Mouse (Mus musculus): Measurements from ENCODE around the gene Gm10644. TPM values are rescaled to one million over a fixed set of nuclear protein-coding genes. Genes with fewer than 3 reads are reported as not detected.

Gene Gm10644
- total RNA-seq, 2 experiments from 2014 or later = 0.53 to 0.66 TPM

DNA sequence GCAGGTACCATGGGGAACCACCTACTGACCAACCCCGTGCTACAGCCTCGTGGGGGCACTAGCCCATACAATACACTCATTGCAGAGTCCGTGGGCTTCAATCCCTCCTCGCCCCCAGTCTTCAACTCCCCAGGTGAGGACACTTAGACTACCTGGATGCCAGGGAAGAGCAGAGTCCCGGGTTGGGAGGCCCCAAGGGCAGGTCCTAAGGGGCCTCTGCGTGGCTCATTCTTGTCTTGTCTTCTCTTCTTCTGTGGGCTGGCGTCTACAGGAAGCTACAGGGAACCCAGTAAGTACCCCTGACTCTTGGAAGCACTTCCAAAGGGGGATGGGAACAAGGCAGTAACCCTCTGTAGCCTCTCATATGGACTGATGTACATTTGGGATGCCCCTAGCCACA is 17.4 kb downstream of the Gm10644 start:
- DNase-seq (ENCODE audit: low spot score in 2 of 2) = peak in 1 of 2 experiments; percentile 1

DNA sequence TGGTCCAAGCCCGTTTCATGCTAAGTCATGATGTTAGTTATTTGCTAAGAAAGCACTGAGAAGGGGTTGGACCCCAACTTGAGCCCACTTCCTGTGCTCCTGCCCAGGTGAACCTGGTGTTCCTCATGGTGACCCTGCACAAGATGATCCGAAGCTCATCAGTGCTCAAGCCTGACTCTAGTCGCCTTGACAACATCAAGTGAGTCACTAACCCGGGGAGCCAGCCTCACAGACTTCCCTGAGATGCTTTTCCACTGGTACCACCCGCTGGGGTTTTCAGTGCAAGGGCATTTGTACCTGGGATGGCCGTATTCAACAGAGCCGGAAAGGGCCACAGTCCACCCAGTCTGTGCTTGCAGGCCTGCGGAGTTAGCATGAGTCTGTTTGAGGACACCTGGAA is 19.6 kb downstream of the Gm10644 start:
- no peak for DNase-seq (ENCODE audit: low spot score in 2 of 2)

DNA sequence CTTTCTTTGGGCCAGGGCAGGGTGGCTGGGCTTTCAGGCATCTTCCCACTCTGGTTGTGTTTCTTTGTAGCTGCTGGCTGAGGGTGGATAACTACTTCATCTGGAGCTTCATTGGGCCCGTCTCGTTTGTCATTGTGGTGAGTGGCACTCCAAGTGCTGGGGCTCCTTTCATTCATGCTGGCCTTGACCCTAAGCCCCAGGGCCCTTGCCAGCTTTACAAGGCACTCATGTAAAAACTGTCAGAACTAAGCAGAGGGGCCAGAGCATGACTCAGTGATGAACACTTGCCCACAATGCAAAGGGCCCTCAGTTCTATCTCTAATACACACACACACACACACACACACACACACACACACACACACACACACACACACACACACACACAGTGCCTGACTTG is 20.0 kb downstream of the Gm10644 start:
- no peak for DNase-seq (ENCODE audit: low spot score in 2 of 2)

DNA sequence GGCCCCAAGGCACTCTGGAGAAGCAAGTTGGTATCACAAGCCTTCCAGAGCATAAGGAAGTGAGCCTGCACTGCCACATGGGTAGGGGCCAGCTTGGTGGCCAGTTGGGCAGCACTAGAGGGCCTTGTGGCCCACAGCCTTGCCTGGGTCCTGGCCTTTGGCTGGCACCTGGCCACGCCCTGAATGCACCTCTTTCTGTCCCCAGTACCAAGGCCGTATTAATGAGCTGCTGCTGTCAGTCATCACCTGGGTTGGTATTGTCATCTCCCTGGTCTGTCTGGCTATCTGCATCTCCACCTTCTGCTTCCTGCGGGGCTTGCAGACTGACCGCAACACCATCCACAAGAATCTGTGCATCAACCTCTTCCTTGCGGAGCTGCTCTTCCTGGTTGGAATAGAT is 20.8 kb downstream of the Gm10644 start:
- DNase-seq (ENCODE audit: low spot score in 2 of 2) = no peak

DNA sequence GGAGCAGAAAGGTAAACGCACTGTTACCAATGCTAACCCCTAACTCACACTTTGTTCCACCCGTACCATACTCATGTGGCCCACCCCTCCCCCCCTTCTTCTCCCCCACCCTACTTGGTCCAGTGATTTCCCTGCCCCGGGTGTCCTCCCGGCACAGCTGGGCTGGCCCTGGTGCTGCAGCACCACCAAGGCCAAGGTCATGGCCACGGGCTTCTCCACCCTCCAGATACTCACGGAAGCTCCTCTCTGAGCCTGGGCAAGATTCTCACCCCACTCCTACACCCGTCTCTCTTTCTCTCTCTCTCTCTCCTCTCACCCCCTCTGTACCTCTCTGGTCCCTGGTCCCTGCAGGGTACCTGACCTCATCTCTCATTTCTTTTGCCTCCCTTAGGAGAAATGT is 28.7 kb downstream of the Gm10644 start:
- no peak for DNase-seq (ENCODE audit: low spot score in 2 of 2)

DNA sequence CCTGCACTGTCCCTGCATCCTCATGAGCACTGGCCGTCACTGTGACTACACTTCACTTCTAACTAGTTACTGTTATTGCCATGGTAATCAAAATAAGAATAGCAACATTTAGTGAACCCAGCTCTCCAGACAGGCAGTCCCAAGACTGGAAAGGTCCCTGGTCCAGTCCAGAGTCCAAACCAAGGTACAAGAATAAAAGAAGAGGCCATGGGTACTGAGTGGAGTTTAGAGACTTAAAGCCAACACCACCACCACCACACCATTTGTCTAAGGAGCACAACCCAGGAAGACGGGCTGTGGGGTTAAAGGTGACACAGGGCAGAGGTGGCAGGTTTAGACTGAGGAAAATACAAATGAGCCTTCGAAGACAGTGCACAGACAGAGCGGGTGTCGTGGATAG is 30.4 kb downstream of the Gm10644 start:
- no peak for DNase-seq (ENCODE audit: low spot score in 2 of 2)

DNA sequence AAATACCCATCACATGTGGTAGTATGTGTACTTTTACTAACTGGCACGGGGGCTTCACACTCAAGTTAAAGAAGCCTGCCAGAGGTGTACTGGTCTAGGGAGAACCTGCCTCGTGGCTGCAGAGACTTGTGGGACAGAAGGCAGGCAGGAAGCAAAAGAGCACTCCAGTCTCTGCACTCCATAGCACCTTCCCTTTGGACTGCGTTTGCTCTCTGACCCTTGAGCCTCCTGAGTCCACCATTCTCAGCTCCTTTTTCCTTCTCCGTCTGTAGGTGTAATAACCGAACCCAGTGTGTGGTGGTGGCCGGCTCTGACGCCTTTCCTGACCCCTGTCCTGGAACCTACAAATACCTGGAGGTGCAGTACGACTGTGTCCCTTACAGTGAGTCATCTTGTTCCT is 32.3 kb downstream of the Gm10644 start:
- no peak for DNase-seq (ENCODE audit: low spot score in 2 of 2)

DNA sequence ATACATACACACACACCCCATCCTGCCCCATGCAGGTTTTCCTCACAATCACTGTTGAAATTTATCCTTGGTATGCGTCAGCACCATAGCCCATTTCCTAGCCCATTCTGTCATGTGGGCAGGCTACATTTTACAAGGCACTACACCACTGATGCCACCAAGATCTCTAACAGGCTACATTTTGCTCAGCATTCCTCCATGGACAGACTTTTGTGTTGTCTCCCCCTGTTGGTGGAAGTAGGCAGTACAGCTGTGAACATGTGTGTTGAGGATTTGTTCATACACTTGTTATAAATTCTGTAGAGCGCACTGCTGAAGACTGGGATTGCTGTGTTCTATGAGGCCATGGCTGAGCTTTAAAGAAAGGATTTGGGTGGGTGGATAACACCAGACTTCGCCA is 33.4 kb downstream of the Gm10644 start:
- DNase-seq (ENCODE audit: low spot score in 2 of 2) = peak; percentile 88

DNA sequence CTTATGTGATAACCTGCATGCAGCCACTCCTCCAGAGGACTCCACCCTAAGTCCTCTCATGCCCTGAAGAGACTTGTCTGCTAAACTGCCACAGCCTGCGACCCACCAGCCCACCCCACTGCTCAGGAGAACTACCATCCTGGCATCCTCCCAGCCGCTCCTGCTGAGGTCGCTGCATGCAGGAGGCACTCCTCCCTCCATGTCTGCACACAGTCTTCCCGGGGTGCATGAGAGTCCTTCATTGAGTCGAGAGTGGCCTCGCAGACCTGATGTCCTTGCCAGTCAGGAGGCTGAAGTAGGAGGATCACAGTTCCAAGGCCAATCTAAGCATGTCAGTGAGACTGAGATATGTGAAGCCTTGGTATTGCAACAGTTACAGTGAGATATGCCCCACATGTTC is 37.4 kb downstream of the Gm10644 start:
- peak in 1 of 2 experiments; percentile 20 for DNase-seq (ENCODE audit: low spot score in 2 of 2)

DNA sequence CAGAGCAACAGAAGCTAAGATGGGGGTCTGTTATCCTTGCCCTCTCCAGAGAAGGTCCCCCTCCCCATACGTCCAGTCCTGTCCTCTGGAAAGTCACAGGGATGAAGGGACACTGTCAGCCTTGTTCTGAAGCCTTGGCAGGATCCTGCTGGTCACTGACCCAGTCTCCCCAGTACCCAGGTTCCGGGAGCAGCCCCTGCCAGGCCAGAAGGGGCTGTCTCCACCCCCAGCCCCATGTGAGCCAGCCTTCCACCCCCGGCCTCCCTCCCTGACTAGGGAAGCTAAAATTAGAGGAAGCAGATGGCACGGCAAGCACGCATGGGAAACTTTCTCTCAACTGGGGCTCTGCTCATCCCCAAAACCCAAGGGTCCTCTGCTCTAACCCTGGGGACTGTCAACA is 39.0 kb downstream of the Gm10644 start:
- DNase-seq (ENCODE audit: low spot score in 2 of 2) = peak; percentile 67 to 83

DNA sequence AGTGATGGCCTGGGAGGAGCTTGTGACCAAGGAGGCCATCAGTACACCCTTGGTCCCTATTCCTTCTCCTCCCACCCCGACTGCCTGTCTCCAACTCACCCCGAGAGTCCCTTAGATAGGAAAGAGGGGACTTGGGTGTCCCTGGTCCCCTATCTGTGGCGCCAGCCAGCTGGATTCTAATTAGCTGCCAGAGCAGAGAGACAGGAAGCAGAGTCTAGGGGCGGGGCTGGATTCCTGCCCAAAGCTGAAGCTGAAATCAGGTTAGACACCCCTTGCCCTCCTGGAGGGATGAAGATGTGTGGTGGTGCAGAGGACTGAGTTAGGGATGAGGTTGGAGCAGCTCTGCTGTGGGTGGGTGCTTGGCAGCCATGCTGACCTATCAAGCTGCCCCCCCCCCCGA is 40.1 kb downstream of the Gm10644 start:
- peak in 1 of 2 experiments; percentile 32 for DNase-seq (ENCODE audit: low spot score in 2 of 2)

DNA sequence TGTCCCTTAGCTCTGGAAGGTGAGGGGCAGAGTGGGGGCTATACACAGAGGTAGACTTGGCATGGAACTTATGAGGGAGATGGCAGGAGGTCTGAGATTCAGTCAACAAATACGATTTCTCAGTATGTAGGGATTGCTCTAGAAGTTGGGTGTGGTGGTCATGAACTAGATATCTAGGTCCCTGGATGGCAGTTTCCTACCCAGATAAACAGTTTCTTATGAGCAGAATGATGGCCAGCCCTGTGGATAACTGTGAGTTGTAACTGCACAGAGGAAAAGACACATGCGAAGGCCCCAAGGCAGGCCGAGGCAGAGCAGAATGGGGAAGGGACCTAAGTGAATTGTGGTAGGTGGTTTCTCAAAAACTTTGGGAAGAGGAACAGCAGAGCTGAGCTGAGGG is 40.8 kb downstream of the Gm10644 start:
- DNase-seq (ENCODE audit: low spot score in 2 of 2) = no peak

DNA sequence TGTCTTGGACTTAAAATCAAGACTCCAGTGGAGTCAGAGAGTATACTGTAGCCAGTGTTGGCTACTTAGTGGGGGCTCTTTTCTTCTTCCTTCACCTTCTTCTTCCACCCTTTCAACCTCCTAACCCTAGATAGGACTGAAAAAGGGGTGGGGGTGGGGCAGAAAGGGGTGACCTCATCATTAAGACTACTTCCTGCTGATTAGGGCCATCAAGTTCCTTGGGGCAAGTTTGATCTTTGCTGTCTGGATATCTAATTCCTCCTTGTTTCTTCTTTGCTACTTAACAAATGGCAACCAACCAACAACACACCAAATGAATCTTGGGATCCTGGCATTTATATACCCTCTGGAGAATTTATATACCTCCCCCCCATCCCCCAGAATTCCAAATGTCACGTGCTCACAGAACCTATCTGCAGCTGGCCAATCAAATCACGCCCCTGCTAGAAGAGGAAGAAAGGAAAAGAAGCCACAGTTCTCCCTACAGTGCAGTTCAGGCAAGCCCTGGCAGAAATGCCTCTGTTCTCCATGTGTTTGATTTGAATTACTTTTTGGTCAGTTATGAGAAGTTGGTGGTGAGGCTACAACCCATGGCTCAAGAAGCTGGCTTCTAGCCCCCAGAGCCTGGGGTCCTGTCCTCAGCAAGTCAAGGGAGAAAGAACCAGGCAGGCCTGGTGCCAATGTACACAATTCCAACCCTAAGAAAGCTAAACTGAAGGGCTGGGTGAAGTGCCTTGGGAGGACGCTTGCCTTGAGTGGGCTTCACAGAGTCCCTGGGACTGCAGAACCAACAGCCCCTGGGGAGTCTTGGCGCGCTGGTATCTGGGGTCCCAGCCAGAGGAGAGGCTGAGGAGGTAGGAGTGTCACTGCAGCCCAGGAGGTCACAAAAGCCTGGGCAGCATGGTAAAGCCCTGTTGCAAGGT is 42.9 kb downstream of the Gm10644 start:
- no peak for DNase-seq (ENCODE audit: low spot score in 2 of 2)

DNA sequence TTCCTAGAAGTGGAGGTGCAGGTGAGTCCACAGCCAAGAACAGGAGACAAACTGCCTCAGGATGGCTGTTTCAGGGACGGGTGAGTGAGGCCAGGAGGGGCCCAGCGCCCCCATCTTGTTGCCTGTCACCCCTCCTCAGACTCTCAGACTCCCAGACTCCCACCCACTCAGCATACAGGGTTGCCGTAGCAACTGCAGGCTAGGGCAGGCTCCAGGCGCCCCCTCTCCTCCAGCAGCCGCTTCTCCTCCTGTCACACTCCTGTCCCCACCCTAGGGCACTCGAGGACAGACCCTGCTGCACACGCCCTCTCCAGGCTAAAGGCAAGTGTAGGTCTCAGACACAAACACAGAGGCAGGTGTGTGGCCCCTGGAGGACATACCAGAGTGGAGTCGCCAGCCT is 45.7 kb downstream of the Gm10644 start:
- peak in 1 of 2 experiments; percentile 53 for DNase-seq (ENCODE audit: low spot score in 2 of 2)

DNA sequence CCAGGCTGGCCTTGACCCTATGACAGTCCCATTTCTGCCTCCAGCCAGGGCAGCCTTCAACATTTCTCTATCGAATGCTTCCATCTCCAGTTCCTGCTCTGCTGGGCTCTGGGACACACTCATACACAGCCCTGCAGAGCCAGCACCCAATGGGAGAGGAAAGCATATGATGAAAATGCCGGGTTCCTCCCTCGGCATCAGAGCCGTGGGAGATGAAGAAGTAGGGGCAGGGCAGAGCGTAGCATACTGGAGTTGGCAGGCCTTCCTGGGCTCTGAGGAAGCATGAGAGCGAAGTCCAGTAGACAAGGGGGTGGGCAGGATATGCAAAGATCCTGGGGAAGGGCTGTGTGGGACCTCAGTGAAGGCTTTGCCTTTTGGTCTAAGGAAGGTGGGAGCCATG is 46.4 kb downstream of the Gm10644 start:
- peak; percentile 32 to 43 for DNase-seq (ENCODE audit: low spot score in 2 of 2)

DNA sequence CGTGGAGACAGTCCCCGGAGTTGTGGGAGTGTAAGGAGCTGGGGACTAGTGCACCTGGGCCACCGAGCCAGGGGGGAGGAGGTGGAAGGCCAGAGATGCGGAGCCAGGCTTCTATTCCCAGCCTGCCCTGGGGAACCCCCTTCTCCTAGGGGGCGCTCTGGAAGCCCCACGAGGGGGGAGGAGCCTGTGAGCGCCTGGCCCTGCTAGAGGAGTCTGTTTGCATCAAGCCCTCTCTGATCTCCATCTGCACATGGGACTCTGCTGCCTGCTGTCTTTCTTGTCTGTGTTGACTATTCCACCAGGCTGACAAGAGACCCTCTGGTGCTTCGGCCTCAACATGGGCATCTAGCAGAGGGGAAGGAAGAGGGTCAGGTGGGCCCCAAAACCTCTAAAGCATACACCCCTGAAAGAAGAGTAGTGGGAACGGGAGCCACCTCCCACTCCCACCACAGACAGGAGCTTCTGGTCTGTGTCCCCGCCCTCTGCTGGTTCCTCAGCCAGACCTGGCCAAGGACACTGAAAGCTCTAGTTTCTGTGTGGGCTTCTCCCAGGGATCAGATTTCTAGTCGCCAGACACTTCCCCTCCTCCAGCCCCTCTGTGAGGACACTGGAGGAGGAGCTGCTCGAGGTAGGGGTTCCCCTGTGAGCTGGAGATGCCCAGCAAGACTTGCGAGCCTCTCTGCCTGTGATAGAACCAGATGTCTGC is 51.9 kb downstream of the Gm10644 start:
- peak in 1 of 2 experiments; percentile 45 for DNase-seq (ENCODE audit: low spot score in 2 of 2)

DNA sequence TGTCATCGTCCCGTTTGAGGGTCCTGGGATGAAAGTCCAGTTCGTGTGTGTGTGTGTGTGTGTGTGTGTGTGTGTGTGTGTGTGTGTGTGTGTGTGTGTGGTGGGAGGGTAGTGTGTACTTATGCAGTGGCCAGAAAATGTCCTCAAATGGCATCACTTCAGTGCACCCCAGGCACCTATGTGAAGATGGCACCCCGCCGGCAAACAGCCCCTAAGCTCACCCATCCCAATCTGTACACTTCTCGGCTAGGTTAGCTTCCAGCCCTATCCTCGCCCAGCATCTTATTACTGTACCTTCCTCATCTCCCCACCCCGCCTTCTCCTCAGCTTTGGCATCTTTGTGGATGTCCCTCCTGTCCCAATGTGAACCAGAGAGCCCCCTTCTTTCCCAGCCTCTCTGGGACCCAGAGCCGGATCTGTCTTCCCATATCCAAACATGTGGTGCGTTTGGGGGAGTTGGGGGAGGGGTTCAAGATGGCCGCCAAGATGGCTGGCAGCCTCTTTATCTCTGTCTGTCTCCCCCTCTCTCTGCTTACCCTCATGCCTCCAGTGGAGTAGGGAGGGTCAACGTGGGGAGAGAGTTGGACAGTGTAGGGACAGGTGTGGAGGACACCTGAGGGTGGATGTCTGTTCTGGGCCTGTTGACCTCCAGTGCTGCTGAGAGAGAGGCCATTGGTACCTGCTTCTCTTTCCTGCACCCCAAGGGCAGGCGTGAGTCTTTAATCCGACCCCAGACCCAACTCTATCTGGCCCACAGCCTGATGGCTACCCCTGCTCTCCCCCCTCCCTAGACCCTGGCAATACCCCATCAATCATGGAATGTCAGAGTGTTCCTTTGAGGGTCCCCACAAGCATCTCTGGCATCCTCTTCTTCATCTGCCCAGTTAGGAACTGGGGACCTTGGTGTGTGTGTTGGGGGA is 53.2 kb downstream of the Gm10644 start:
- peak in 1 of 2 experiments; percentile 45 for DNase-seq (ENCODE audit: low spot score in 2 of 2)

DNA sequence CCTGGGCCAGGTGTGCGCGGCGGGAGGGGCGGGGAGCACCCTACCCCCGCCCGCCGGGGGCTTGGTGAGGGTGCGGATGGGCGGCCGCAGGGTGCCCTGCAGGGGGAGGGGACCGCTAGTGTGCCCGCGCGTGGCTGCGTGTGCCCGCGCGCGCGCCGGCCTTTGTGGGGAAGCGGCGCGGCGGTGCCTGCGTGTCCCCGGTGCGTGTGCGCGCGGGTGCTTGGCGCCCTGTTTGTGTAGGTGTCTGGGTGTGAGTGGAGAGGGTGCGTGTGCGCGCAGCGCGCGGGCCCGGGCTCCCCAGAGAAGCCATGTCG is 54.1 kb downstream of the Gm10644 start:
- DNase-seq (ENCODE audit: low spot score in 2 of 2) = peak; percentile 68 to 86

DNA sequence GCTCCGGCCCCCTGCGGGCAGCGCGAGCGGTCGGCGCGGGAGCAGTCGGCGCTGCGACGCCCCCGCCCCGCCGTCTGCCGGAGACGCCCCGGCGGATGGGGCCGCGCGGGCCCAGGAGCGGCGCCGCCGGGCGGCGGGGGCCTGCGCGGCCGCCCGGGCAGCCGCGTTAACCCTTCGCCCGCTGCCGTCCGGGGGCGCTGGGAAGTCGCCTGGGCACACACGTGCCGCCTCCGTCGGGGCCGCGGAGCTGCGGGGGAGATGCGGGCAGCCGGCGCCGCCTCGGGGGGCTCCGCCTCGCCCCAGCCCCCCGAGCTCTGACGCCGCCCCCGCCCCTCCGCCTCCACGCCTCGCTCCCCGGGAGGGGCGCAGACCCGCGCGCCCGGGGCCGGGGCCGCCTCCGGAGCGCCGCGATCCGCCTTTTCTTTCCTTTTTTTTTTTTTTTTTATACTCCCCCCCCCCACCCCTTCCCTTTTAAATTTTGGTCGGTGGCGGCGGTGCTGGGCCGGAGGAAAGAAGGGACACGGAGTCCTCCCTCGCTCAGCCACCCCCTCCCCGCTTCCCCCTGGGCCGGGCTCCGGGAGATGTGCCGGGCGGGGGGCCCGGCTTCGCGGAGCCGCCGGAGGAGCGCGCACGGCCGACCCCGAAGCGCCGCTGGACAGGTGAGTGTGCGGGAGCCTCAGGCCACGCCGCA is 54.6 kb downstream of the Gm10644 start:
- DNase-seq (ENCODE audit: low spot score in 2 of 2) = peak in 1 of 2 experiments; percentile 55

DNA sequence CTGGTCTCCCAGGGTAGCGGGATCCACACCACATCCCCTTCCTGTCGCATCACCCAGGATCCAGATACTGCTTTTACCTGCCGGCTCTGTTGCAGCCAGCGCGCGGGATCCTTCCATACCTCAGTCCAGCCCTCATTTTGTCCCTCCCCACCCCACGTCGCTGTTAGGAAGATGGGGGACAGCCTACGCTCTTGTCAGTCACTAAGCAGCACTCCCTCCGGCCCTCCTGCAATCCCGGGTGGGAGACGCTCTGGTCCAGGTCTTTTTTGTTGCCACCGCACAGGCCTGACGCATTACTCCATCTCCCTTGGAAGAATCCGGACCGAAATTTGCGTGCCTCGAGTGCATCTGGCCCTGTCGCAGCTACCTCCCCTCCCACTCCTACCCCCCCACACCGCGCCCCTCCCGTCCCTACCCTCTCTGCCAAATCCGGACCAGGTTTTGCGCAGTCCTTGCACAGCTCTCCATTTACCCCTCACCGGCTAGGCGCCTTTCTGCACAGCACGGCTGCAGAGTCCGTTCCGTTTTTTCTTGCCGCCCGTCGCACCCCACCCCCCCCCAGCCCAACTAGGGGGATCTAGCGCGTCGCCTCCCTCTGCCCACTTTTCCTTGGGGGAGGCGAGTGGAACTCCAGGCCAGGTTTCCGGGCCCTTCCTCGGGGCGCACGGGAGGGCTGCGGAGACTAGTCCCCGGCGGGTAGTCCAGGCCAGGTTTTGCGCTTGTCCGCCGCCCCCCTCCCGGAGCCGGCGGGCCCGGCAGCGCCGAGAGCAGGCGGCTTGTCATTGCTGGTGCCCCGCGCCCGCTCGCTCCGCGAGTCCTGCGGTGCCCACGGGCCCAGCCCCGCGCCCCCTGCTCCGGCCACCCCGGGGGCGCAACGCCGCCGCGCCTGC is 55.4 kb downstream of the Gm10644 start, which contains the start of gene Adgrl1:
Gene Adgrl1 (plus strand): TSS at position 743 of the 890 bp plus-strand sequence.
- DNase-seq (ENCODE audit: low spot score in 2 of 2) = peak; percentile 92 to 94

Measured in left cerebral cortex, adult 18-20 months (tissue).